Mouse (Mus musculus) heart, embryonic 12.5 days (tissue): ENCODE results near the gene Krba1. TPM values are rescaled to one million over a fixed set of nuclear protein-coding genes. Genes with fewer than 3 reads are reported as not detected.
A peak's percentile ranks its signal among the peaks of the same experiment; 100 is the strongest.

ENCODE experiments used
- ATAC-seq: fragments of 200-750 bp; cut with Nextera tagmentation; 2 replicates; pipeline ENCODE4 v1.8.0; 2017; ENCODE audit warnings: moderate TSS enrichment, moderate library complexity; ENCODE audit not compliant: insufficient number of reproducible peaks, low FRiP score
- H3K27ac ChIP-seq: fragments of 300-500 bp; sonication (generic); 2 replicates; pipeline ENCODE4 v1.5.1; 2016; ENCODE audit warnings: mild to moderate bottlenecking, moderate library complexity; ENCODE audit not compliant: poor library complexity, severe bottlenecking
- H3K27me3 ChIP-seq: fragments of 300-500 bp; sonication (generic); replicated peaks from 2 replicates; pipeline ENCODE4 v1.6.1; 2016; ENCODE audit warnings: mild to moderate bottlenecking, moderate library complexity
- H3K36me3 ChIP-seq: fragments of 300-500 bp; sonication (generic); 2 replicates; pipeline ENCODE4 v1.6.1; 2016; ENCODE audit warnings: mild to moderate bottlenecking, moderate library complexity
- H3K4me1 ChIP-seq: fragments of 300-500 bp; sonication (generic); replicated peaks from 2 replicates; pipeline ENCODE4 v1.6.1; 2016; ENCODE audit warnings: mild to moderate bottlenecking
- H3K4me2 ChIP-seq: fragments of 300-500 bp; sonication (generic); 2 replicates; pipeline ENCODE4 v1.6.1; 2016; ENCODE audit warnings: mild to moderate bottlenecking, moderate library complexity
- H3K4me3 ChIP-seq: fragments of 300-500 bp; sonication (generic); 2 replicates; pipeline ENCODE4 v1.5.1; 2016; ENCODE audit warnings: mild to moderate bottlenecking
- H3K9ac ChIP-seq: fragments of 300-500 bp; sonication (generic); 2 replicates; pipeline ENCODE4 v1.6.1; 2016; ENCODE audit warnings: mild to moderate bottlenecking, moderate library complexity
- H3K9me3 ChIP-seq: fragments of 300-500 bp; sonication (generic); replicated peaks from 2 replicates; pipeline ENCODE4 v1.6.1; 2016; ENCODE audit warnings: mild to moderate bottlenecking, moderate library complexity
- WGBS: fragments of 180-500 bp; shearing (Covaris S2); methylation state at CpG from one replicate; pipeline ENCODE4 v1.1.7; 2016; 5-methylcytosine and 5-hydroxymethylcytosine counted together
- polyA plus RNA-seq: library from polyadenylated mRNA; unstranded; fragments of >200 nt; fragmentation: Nextera tagmentation; extraction: Ambion mirVana; gene quantifications from 2 replicates; pipeline ENCODE4 v1.2.1, GENCODE M21; 2016

Krba1 gene
- polyA plus RNA-seq, 1 experiment from 2014 or later: 21.2 TPM

GRCm38 (mm10) chr6:48426956-48427355 is 31.6 kb downstream of the Krba1 start:
- H3K4me2 ChIP-seq: no peak overlapping the region
- WGBS: 67% methylated on average over 5 of the region's 5 CpGs
- H3K9ac ChIP-seq: no peak overlapping the region
- H3K4me3 ChIP-seq: no peak overlapping the region
- no peak overlapping the region for H3K27ac ChIP-seq
- no peaks in the 10 kb centered on the region for H3K27me3 ChIP-seq
- no peak for ATAC-seq
- no peaks in the 10 kb centered on the region for H3K36me3 ChIP-seq
- no peaks in the 10 kb centered on the region for H3K4me1 ChIP-seq
- no peaks in the 10 kb centered on the region for H3K9me3 ChIP-seq

DNA sequence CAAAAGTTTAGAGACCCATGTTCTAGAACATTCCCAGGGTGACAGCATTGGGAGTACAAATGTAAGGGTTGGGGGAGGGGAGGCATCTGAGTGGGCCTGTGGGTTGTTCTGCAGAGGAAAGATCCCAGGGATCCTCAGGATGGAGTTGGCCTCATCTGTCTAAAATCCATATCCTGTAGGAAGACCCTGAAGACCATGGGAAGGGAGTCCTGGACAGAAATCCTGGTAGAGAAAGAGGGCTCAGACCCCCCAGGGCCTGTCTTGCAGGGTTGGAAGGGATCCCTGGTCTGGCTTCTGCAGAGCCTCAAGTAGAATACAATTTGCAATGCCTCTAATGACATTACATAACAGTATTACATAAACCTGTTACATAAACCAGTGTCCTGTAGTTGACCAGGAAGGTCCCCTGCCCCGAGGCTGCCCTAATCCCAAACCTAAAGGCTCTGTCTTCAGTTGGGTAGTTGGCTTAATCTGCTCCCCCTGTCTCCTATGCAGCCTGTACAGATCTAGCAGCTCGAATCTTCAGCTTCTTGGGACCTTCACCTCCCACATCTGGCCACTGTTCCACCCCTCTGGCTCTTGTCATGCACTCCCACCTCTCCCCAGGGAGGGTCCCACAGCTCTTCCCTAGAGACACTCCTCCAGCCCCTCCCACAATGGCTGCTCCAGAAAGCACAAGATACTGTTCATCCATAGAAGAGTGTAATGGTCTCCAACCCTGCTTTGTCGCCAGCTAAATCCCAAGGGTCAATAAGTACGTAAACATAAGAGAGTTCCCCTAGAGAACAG is 33.6 kb downstream of the Krba1 start:
- no peaks in the 10 kb centered on the region for H3K36me3 ChIP-seq
- ATAC-seq: no peak
- 66% methylated on average over 4 of the region's 4 CpGs for WGBS

GRCm38 (mm10) chr6:48430748-48431147 is 35.4 kb downstream of the Krba1 start:
- ATAC-seq: no peak
- Histone ChIP-seq H3K4me2 (no peak overlapping the region), H3K36me3 (no peaks in the 10 kb centered on the region), H3K9ac (no peak overlapping the region), H3K27me3 (no peaks in the 10 kb centered on the region), H3K27ac (no peak overlapping the region), H3K9me3 (no peaks in the 10 kb centered on the region), H3K4me3 (no peak overlapping the region), H3K4me1 (peaks cover 20% of the 10 kb centered on the region)
- 74% methylated on average over 5 of the region's 5 CpGs for WGBS

More for the DNA sequence above, 33.6 kb downstream of the Krba1 start:
- no peaks in the 10 kb centered on the region for H3K27me3 ChIP-seq
- no peak overlapping the region for H3K4me2 ChIP-seq
- no peak overlapping the region for H3K9ac ChIP-seq
- peaks cover 10% of the 10 kb centered on the region for H3K4me1 ChIP-seq
- no peak overlapping the region for H3K4me3 ChIP-seq
- no peaks in the 10 kb centered on the region for H3K9me3 ChIP-seq
- no peak overlapping the region for H3K27ac ChIP-seq

DNA sequence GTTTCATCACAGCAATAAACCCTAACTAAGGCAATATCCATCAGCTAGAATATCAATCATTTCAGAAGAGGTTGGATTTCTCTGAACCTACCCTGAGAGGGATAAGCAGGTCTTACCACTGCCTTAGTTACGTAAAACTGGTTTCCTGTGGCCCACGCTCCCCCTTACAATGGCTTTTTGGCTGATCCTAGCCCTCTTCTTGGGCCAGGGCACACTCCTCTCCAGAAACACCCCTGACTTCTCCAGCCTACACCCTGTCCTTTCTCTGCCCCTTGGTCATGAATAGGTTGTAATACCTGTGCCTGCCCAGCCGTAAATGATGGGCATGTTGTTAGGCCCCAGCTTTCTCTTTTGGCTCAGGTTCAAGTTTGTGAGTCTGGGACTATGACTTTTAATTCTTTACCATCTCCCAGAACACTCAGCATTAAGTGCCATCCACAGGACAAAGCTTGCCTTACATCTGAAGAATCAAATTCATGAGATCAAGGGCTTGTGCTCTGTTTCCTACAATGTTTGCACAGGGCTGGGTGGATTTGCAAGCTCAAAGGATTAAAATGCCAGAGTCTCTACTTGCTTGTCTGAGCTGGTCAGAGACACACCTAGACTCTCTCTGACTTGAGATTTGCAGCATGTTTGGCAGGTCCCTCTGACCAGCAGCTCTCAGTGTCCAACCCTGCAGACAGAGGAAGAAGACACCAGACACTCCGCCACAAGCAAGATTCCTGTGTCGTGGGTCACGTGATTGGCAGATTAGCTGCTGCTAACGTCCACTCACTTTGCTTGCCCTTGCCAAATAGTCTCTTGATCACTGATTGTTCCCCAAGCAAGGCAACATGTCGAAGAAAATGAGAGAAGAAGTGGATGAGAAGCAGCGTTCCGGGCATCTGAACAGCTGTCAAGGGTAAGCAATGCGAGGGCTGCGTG is 37.8 kb downstream of the Krba1 start:
- Histone ChIP-seq H3K27me3 (peaks cover 13% of the 10 kb centered on the region), H3K9ac (no peak overlapping the region), H3K4me2 (no peak overlapping the region), H3K36me3 (peaks cover 15% of the 10 kb centered on the region), H3K27ac (no peak overlapping the region), H3K4me1 (peaks cover 37% of the 10 kb centered on the region), H3K4me3 (no peak overlapping the region), H3K9me3 (no peaks in the 10 kb centered on the region)
- ATAC-seq: no peak
- 51% methylated on average over 12 of the region's 12 CpGs for WGBS

DNA sequence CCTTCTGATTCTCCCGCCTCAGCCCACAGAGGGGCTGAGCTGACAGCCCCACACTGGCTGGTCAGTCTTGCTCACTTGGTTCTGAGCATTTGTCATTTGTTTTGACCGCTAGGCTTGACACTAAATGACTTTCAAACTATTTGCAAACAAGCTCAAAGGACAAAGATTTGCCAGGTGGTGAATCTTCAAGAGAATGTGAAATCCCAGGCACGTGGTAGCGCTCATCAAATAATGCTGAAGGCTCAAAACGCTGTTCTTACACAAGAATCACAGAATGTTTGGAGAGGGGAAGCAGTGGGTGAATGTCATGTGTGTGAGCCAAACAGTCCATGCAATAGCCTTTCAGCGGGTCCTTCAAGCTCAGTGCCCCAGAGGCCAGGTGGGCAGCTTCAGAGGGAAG is 39.3 kb downstream of the Krba1 start:
- H3K36me3 ChIP-seq: peaks cover 30% of the 10 kb centered on the region
- H3K27ac ChIP-seq: no peak overlapping the region
- ATAC-seq: no peak
- WGBS: 61% methylated on average over 6 of the region's 6 CpGs
- H3K9ac ChIP-seq: no peak overlapping the region
- H3K4me2 ChIP-seq: no peak overlapping the region
- peaks cover 52% of the 10 kb centered on the region for H3K4me1 ChIP-seq
- no peaks in the 10 kb centered on the region for H3K9me3 ChIP-seq
- H3K4me3 ChIP-seq: no peak overlapping the region
- H3K27me3 ChIP-seq: peaks cover 28% of the 10 kb centered on the region

- no peak overlapping the region for H3K4me3 ChIP-seq
- no peaks in the 10 kb centered on the region for H3K9me3 ChIP-seq
- peaks cover 57% of the 10 kb centered on the region for H3K4me1 ChIP-seq
- H3K27me3 ChIP-seq: peaks cover 31% of the 10 kb centered on the region
- no peak for ATAC-seq
- H3K9ac ChIP-seq: no peak overlapping the region
- no peak overlapping the region for H3K27ac ChIP-seq
- no peak overlapping the region for H3K4me2 ChIP-seq
- peaks cover 34% of the 10 kb centered on the region for H3K36me3 ChIP-seq
- 61% methylated on average over 5 of the region's 5 CpGs for WGBS
Measured at GRCm38 (mm10) chr6:48435111-48435510, 39.7 kb downstream of the Krba1 start.

DNA sequence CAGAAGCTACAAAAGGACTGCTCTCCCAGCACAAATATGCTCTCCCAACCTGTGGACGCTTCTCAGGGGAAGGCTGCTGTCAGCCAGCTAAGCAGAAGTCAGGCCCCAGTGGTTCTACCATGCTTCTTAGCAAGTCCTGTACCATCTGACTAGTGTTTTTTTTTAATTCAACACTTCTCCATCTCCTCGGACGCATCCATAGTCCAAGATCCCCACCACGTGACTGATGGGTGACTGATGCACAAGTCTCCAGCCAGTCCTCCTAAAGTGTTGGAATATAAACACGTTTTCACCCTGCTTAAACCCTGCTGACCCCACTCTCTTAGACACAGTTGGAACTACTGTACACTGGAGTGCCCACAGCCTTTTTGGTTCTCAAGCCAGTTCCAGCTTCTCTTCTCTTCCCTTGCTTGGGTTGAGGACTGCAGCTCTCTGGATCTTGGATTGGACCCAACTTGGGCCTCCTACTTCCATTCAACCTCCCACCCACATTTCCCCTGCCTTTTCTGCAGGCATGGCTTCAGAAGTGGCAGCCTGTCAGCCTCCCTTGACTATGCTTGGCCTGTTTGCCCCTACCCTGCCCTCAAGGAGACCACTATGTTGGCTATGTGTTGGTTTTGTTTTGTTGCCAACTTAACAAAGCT is 40.4 kb downstream of the Krba1 start:
- WGBS: 80% methylated on average over 5 of the region's 5 CpGs
- H3K9ac ChIP-seq: no peak overlapping the region
- H3K4me2 ChIP-seq: no peak overlapping the region
- no peak for ATAC-seq
- H3K4me3 ChIP-seq: no peak overlapping the region
- no peaks in the 10 kb centered on the region for H3K9me3 ChIP-seq
- peaks cover 64% of the 10 kb centered on the region for H3K4me1 ChIP-seq
- H3K36me3 ChIP-seq: peaks cover 36% of the 10 kb centered on the region
- H3K27me3 ChIP-seq: peaks cover 31% of the 10 kb centered on the region
- no peak overlapping the region for H3K27ac ChIP-seq

DNA sequence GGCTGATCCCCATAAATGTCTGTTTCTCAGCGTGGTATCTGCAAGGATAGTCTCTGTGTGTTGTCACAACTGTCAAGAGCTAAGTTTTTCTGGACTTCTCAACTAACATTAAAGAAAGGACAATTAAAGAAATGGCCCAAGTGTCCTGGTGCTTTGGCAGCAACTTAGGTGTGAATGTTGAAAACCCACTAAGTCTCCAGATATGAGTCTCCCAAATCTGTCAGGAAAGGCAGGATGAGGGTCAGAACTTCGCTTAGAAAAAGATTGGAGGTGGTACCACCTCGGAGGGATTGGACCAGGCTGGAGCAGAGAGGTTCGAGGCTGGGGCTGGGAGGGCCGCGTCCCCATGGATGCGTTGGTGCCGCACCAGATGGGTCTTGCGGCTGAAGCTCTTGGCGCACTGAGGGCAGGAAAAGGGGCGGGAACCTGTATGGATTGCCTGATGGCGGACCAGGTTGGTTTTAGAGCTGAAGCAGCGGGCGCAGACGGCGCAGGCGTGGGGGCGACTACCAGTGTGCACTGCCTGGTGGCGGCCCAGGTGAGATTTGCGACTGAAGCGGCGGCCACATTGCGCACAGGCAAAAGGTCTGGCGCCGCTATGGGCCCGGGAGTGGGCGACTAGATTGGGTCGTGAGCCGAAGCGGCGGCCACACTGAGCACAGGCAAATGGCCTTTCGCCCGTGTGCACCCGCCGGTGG is 42.4 kb downstream of the Krba1 start:
- no peaks in the 10 kb centered on the region for H3K9me3 ChIP-seq
- peaks cover 71% of the 10 kb centered on the region for H3K4me1 ChIP-seq
- peaks cover 54% of the 10 kb centered on the region for H3K36me3 ChIP-seq
- peak overlapping the region; percentile 33 for H3K4me3 ChIP-seq
- peaks cover 35% of the 10 kb centered on the region for H3K27me3 ChIP-seq
- H3K27ac ChIP-seq: no peak overlapping the region
- H3K9ac ChIP-seq: no peak overlapping the region
- H3K4me2 ChIP-seq: peak overlapping the region; percentile 64
- 42% methylated on average over 35 of the region's 35 CpGs for WGBS
- no peak for ATAC-seq

DNA sequence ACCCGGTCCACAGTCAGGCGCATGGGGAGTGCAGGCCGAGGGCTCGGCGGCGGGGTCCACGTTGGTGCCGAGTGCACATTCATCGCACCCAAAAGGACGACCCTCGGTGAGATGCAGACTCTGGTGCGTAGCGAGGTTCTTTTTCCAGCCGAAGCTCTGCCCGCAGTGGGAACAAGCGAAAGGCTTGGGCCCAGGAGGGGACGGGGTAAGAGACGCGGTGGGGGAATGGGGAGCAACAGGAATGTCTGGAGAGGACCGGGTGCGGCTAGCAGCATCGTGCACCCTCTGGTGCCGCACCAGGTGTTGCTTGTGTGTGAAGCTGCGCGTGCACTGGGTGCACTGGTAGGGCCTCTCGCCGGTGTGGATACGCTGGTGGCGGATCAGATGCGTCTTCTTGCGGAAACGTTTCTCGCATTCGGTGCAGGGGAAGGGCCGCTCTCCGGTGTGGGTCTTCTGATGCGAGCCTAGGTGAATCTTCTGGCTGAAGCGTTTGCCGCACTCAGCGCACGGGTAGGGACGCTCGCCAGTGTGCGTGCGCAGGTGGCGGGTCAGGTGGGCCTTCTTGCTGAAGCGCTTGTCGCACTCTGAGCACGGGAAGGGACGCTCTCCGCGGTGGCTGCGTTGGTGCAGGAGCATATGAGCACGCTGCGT is 43.2 kb downstream of the Krba1 start:
- peaks cover 35% of the 10 kb centered on the region for H3K27me3 ChIP-seq
- ATAC-seq: 0 out of 2 replicates have a peak, but pooled peaks have one; percentile 7
- 33% methylated on average over 55 of the region's 55 CpGs for WGBS
- H3K9me3 ChIP-seq: no peaks in the 10 kb centered on the region
- H3K4me3 ChIP-seq: peak overlapping the region; percentile 33
- peaks cover 69% of the 10 kb centered on the region for H3K4me1 ChIP-seq
- peaks cover 54% of the 10 kb centered on the region for H3K36me3 ChIP-seq
- peak overlapping the region; percentile 39; the same call in 1 of the 2 replicates for H3K9ac ChIP-seq
- no peak overlapping the region for H3K27ac ChIP-seq
- peak overlapping the region; percentile 64 for H3K4me2 ChIP-seq

- no peak overlapping the region for H3K27ac ChIP-seq
- peaks cover 35% of the 10 kb centered on the region for H3K27me3 ChIP-seq
- no peak for ATAC-seq
- H3K4me1 ChIP-seq: peaks cover 70% of the 10 kb centered on the region
- no peak overlapping the region for H3K4me3 ChIP-seq
- H3K36me3 ChIP-seq: peaks cover 54% of the 10 kb centered on the region
- peak overlapping the region; percentile 64; the same call in 1 of the 2 replicates for H3K4me2 ChIP-seq
- no peaks in the 10 kb centered on the region for H3K9me3 ChIP-seq
- no peak overlapping the region for H3K9ac ChIP-seq
Measured at GRCm38 (mm10) chr6:48439654-48440053, 44.3 kb downstream of the Krba1 start.
